Mouse (Mus musculus): Measurements from ENCODE around the gene Cpne4. TPM values are rescaled to one million over a fixed set of nuclear protein-coding genes. Genes with fewer than 3 reads are reported as not detected.

The Cpne4 gene
- total and polyA plus RNA-seq, 3 experiments, result not detected

- no peaks in the 10 kb centered on the region for H3K9me3 ChIP-seq (replicated peaks; ENCODE audit: low read length)
- peak; percentile 71 for DNase-seq (ENCODE audit: extremely low read depth)
These were observed 329.9 kb downstream of the Cpne4 start for GRCm38 (mm10) chr9:104877014-104877413.

DNA sequence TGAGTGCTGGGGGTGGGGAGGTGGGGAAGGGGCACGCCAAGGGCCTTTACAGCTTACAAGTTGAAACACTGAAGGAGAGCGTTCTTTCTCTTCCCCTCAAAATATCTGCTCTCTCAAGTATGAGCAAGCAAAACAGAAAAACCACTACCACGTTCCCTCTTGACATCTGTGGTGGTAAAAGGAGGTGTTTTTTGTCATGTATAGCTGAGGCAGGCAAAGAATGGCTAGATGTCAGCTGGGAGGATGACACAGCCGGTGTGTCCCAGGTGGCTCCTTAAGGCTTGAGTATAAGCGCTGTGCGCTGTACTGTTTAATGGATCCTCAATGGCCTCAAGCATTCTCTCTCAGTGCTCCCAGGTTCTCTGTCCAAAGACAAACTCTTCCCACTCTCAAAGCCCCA is 331.5 kb downstream of the Cpne4 start:
- peak; percentile 74 for DNase-seq (ENCODE audit: extremely low read depth)

More at GRCm38 (mm10) chr9:104877014-104877413, 329.9 kb downstream of the Cpne4 start:
- dilution Hi-C loops (cut with MboI; ENCODE audit: extremely low pct_ligation_motif_present, extremely low pct_unique_long_range_greater_than_20kb, low sequenced_read_pairs), result no loop called here
- H3K79me2 ChIP-seq (replicated peaks; ENCODE audit: control insufficient read depth, extremely low read depth, insufficient read depth, poor library complexity, severe bottlenecking), result no peaks in the 10 kb centered on the region
- 0 out of 2 replicates have a peak, but pooled peaks have one; percentile 36 for TF ChIP-seq BHLHE40 (IDR thresholded peaks at IDR 0.05; ENCODE audit: low read depth, low read length)
- TF ChIP-seq TBP (conservative IDR thresholded peaks at IDR 0.05; ENCODE audit: low read depth, low read length), result 0 out of 2 replicates have a peak, but pooled peaks have one; percentile 28
- peak; percentile 40 for TF ChIP-seq USF2 (conservative IDR thresholded peaks at IDR 0.05; ENCODE audit: low read depth, low read length)
- TF ChIP-seq CTCF (conservative IDR thresholded peaks at IDR 0.05 in 1 of 2, IDR thresholded peaks at IDR 0.05 in 1 of 2; ENCODE audit: low read depth in 2 of 2, low read length in 2 of 2), result no peak
- TF ChIP-seq USF1 (IDR thresholded peaks at IDR 0.05; ENCODE audit: low read depth, low read length), result peak; percentile 63
- peak; percentile 29; the same call in 1 of the 2 replicates for TF ChIP-seq ETS1 (conservative IDR thresholded peaks at IDR 0.05; ENCODE audit: low read depth, low read length)
- TF ChIP-seq ELF1 (IDR thresholded peaks at IDR 0.05; ENCODE audit: low read depth, low read length), result 0 out of 2 replicates have a peak, but pooled peaks have one; percentile 19
- TF ChIP-seq NRF1 (IDR thresholded peaks at IDR 0.05; ENCODE audit: low read depth, low read length), result no peak
- peak; percentile 70; the same call in 1 of the 2 replicates for TF ChIP-seq MYC (IDR thresholded peaks at IDR 0.05; ENCODE audit: low read depth, low read length)
- TF ChIP-seq JUND (conservative IDR thresholded peaks at IDR 0.05; ENCODE audit: low read depth, low read length), result peak; percentile 51; the same call in 1 of the 2 replicates
- TF ChIP-seq ZC3H11A (IDR thresholded peaks at IDR 0.05; ENCODE audit: low read depth, low read length), result no peak
- peak; percentile 63; the same call in 1 of the 2 replicates for TF ChIP-seq MAX (IDR thresholded peaks at IDR 0.05; ENCODE audit: low read length)
- TF ChIP-seq IRF4 (IDR thresholded peaks at IDR 0.05; ENCODE audit: low read depth, low read length), result peak; percentile 51; the same call in 1 of the 2 replicates
- TF ChIP-seq TCF12 (IDR thresholded peaks at IDR 0.05; ENCODE audit: low read depth, low read length), result 0 out of 2 replicates have a peak, but pooled peaks have one; percentile 40
- peak; percentile 51; the same call in 1 of the 2 replicates for TF ChIP-seq MEF2A (IDR thresholded peaks at IDR 0.05; ENCODE audit: borderline replicate concordance, low read depth, low read length)
- no peak; the same call in 1 of the 2 replicates for TF ChIP-seq EP300 (IDR thresholded peaks at IDR 0.05; ENCODE audit: low read length)
- TF ChIP-seq HCFC1 (IDR thresholded peaks at IDR 0.05; ENCODE audit: low read depth, low read length), result no peak
- no peak for TF ChIP-seq ZMIZ1 (IDR thresholded peaks at IDR 0.05; ENCODE audit: low read depth, low read length)
- H3K9ac ChIP-seq (ENCODE audit: insufficient read depth, low read depth), result 0 out of 2 replicates have a peak overlapping the region, but pooled peaks have one; percentile 37
- no peak overlapping the region for H3K4me3 ChIP-seq (replicated peaks in 1 of 3; ENCODE audit: low read depth in 2 of 3, low read length in 2 of 3, poor library complexity in 1 of 3)
- peak overlapping the region; percentile 42; the same call in 1 of the 2 replicates for H3K4me2 ChIP-seq (ENCODE audit: insufficient read depth, low read depth, poor library complexity, severe bottlenecking)
- in situ Hi-C loops (cut with MboI; ENCODE audit: low pct_ligation_motif_present, low pct_unique_long_range_greater_than_20kb, low sequenced_read_pairs), result no loop called here
- H3K4me1 ChIP-seq (ENCODE audit: control insufficient read depth in 1 of 2, insufficient read depth in 2 of 2), result peaks cover 35 to 84% of the 10 kb centered on the region in 2 experiments
- H3K27ac ChIP-seq (ENCODE audit: insufficient read depth, low read depth), result peak overlapping the region; percentile 90
- no peaks in the 10 kb centered on the region for H3K27me3 ChIP-seq (replicated peaks)
- H3K36me3 ChIP-seq (replicated peaks in 1 of 2; ENCODE audit: control insufficient read depth in 1 of 2, insufficient read depth in 1 of 2, low read length in 1 of 2), result no peaks in the 10 kb centered on the region

More for the DNA sequence above, 331.5 kb downstream of the Cpne4 start:
- dilution Hi-C loops (cut with MboI; ENCODE audit: extremely low pct_ligation_motif_present, extremely low pct_unique_long_range_greater_than_20kb, low sequenced_read_pairs), result no loop called here
- Histone ChIP-seq H3K4me2 (ENCODE audit: insufficient read depth, low read depth, poor library complexity, severe bottlenecking) (peak overlapping the region; percentile 63; the same call in 1 of the 2 replicates), H3K4me3 (replicated peaks in 1 of 3; ENCODE audit: low read depth in 2 of 3, low read length in 2 of 3, poor library complexity in 1 of 3) (no peak overlapping the region), H3K9ac (ENCODE audit: insufficient read depth, low read depth) (no peak overlapping the region), H3K9me3 (replicated peaks; ENCODE audit: low read length) (no peaks in the 10 kb centered on the region), H3K4me1 (ENCODE audit: control insufficient read depth in 1 of 2, insufficient read depth in 2 of 2) (peaks cover 34 to 84% of the 10 kb centered on the region in 2 experiments), H3K36me3 (replicated peaks in 1 of 2; ENCODE audit: control insufficient read depth in 1 of 2, insufficient read depth in 1 of 2, low read length in 1 of 2) (no peaks in the 10 kb centered on the region), H3K27ac (ENCODE audit: insufficient read depth, low read depth) (peak overlapping the region; percentile 51; the same call in 1 of the 2 replicates), H3K27me3 (replicated peaks) (no peaks in the 10 kb centered on the region), H3K79me2 (replicated peaks; ENCODE audit: control insufficient read depth, extremely low read depth, insufficient read depth, poor library complexity, severe bottlenecking) (no peaks in the 10 kb centered on the region)
- in situ Hi-C loops (cut with MboI; ENCODE audit: low pct_ligation_motif_present, low pct_unique_long_range_greater_than_20kb, low sequenced_read_pairs), result no loop called here
- TF ChIP-seq MAFK (IDR thresholded peaks at IDR 0.05; ENCODE audit: insufficient replicate concordance, low read length), result peak; percentile 49; the same call in 1 of the 2 replicates
- TF ChIP-seq MYC (IDR thresholded peaks at IDR 0.05; ENCODE audit: low read depth, low read length), result peak; percentile 65; the same call in 1 of the 2 replicates
- TF ChIP-seq KAT2A (IDR thresholded peaks at IDR 0.05; ENCODE audit: insufficient replicate concordance, low read length), result no peak
- TF ChIP-seq ETS1 (conservative IDR thresholded peaks at IDR 0.05; ENCODE audit: low read depth, low read length), result peak; percentile 90
- peak; percentile 75; the same call in 1 of the 2 replicates for TF ChIP-seq SIN3A (IDR thresholded peaks at IDR 0.05; ENCODE audit: low read length)
- TF ChIP-seq SMC3 (IDR thresholded peaks at IDR 0.05; ENCODE audit: low read depth, low read length), result no peak
- TF ChIP-seq USF1 (IDR thresholded peaks at IDR 0.05; ENCODE audit: low read depth, low read length), result no peak
- peak; percentile 48; the same call in 1 of the 2 replicates for TF ChIP-seq TCF12 (IDR thresholded peaks at IDR 0.05; ENCODE audit: low read depth, low read length)
- peak; percentile 32; the same call in 1 of the 2 replicates for TF ChIP-seq EP300 (IDR thresholded peaks at IDR 0.05; ENCODE audit: low read length)
- peak; percentile 66 for TF ChIP-seq BHLHE40 (IDR thresholded peaks at IDR 0.05; ENCODE audit: low read depth, low read length)
